Comparison of ENCODE assay signal across 8 mouse cellular contexts in the genomic region with DNA sequence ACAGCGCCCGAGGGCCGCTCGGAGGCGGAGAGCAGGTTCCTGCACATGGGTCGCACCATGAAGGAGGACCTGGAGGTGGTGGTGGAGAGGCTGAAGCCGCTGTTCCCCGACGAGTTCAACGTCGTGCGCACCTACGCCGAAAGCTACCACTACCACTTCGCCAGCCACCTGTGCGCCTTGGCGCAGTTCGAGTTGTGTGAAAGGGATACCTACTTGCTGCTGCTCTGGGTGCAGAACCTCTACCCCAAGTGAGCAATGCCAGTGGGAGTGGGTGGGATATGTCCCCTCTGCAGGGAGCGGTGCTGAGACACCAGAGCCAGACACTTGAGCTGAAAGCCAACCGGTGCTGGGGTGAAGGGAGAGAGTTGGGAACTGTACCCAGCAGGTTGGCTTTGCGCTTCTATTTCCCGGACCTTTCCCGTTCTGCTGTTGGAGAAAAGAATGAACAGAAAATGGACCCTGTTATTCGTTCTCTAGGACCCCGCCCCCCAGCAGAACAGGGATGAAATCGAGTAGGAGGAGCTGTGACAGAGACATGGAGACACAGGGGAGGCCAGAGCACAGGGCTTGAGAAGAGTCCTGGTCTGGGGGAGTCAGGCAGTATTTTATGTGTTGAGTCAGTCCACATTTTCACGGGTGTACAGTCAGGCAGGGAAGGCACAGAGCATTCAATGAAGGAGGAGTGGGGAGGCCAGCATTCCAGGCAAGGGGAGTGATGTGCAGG. TPM values are rescaled to one million over a fixed set of nuclear protein-coding genes. Genes with fewer than 3 reads are reported as not detected.
DNase-seq lines count a peak whose midpoint lies in the region; ATAC-seq and TF ChIP-seq lines count a peak whose summit lies in the region.
"Had no signal": no experiment of that assay in that cellular context is flagged by ENCODE, and none has a peak within 500 bp of the region (broad histone marks: within the 10 kb centered on the region; RNA-seq: fewer than 3 reads in every experiment).

No protein-coding gene starts in this region.

- H3K9ac ChIP-seq in lung, postnatal 0 days (replicated peaks; ENCODE audit: low read depth) = no peak overlapping the region
- no peak overlapping the region for H3K9ac ChIP-seq in forebrain, embryonic 15.5 days (replicated peaks)
- H3K9ac ChIP-seq in limb, embryonic 15.5 days = no peak overlapping the region
- H3K9ac ChIP-seq in stomach, embryonic 16.5 days (ENCODE audit: low read length) = peak overlapping the region; percentile 32; the same call in 1 of the 2 replicates

- TF ChIP-seq EP300 in lung, postnatal 0 days (IDR thresholded peaks at IDR 0.05) = no peak

- no peak overlapping the region for H3K4me3 ChIP-seq in lung, postnatal 0 days (ENCODE audit: low read depth, low read length)
- peak overlapping the region; percentile 26 for H3K4me3 ChIP-seq in forebrain, embryonic 15.5 days
- peak overlapping the region; percentile 28 for H3K4me3 ChIP-seq in limb, embryonic 15.5 days
- peak overlapping the region; percentile 23 for H3K4me3 ChIP-seq in stomach, embryonic 16.5 days (replicated peaks; ENCODE audit: low read length)

- H3K4me2 ChIP-seq in lung, postnatal 0 days (replicated peaks; ENCODE audit: low read depth, low read length) = peak overlapping the region; percentile 29; the same call in 1 of the 2 replicates
- peak overlapping the region; percentile 30 for H3K4me2 ChIP-seq in forebrain, embryonic 15.5 days (replicated peaks)
- H3K4me2 ChIP-seq in limb, embryonic 15.5 days = peak overlapping the region; percentile 44
- peak overlapping the region; percentile 45 for H3K4me2 ChIP-seq in stomach, embryonic 16.5 days (ENCODE audit: low read depth, low read length)

- no peak for ATAC-seq in lung, postnatal 0 days
- ATAC-seq in forebrain, embryonic 15.5 days (replicated peaks) = no peak
- no peak for ATAC-seq in limb, embryonic 15.5 days (ENCODE audit: insufficient number of reproducible peaks, low FRiP score, low TSS enrichment, low read depth)
- no peak for ATAC-seq in stomach, embryonic 16.5 days (ENCODE audit: insufficient read depth, low FRiP score)

- H3K36me3 ChIP-seq in lung, postnatal 0 days (ENCODE audit: insufficient read depth, low read length) = no peaks in the 10 kb centered on the region
- no peaks in the 10 kb centered on the region for H3K36me3 ChIP-seq in forebrain, embryonic 15.5 days
- no peaks in the 10 kb centered on the region for H3K36me3 ChIP-seq in limb, embryonic 15.5 days
- H3K36me3 ChIP-seq in stomach, embryonic 16.5 days (ENCODE audit: control insufficient read depth, insufficient read depth, low read length) = no peaks in the 10 kb centered on the region

- no peak overlapping the region for H3K27ac ChIP-seq in lung, postnatal 0 days (ENCODE audit: low read length)
- H3K27ac ChIP-seq in forebrain, embryonic 15.5 days (replicated peaks) = no peak overlapping the region
- no peak overlapping the region for H3K27ac ChIP-seq in limb, embryonic 15.5 days
- H3K27ac ChIP-seq in stomach, embryonic 16.5 days (ENCODE audit: low read length) = no peak overlapping the region

- no peak for TF ChIP-seq CTCF in lung, postnatal 0 days (IDR thresholded peaks at IDR 0.05)

- peaks cover 48% of the 10 kb centered on the region for H3K27me3 ChIP-seq in lung, postnatal 0 days (replicated peaks; ENCODE audit: insufficient read depth, low read length)
- H3K27me3 ChIP-seq in forebrain, embryonic 15.5 days = peaks cover 96% of the 10 kb centered on the region
- H3K27me3 ChIP-seq in limb, embryonic 15.5 days = peaks cover 99% of the 10 kb centered on the region
- H3K27me3 ChIP-seq in stomach, embryonic 16.5 days (ENCODE audit: control insufficient read depth, insufficient read depth, low read length) = peaks cover 77% of the 10 kb centered on the region

- WGBS in lung, postnatal 0 days = 26% methylated on average over 25 of the region's 27 CpGs
- WGBS in forebrain, embryonic 15.5 days = 4% methylated on average over 27 of the region's 27 CpGs
- WGBS in limb, embryonic 15.5 days = 7% methylated on average over 27 of the region's 27 CpGs
- 13% methylated on average over 27 of the region's 27 CpGs for WGBS in stomach, embryonic 16.5 days

- peaks cover 14% of the 10 kb centered on the region; the same call in 1 of the 2 replicates for H3K4me1 ChIP-seq in lung, postnatal 0 days (ENCODE audit: insufficient read depth, low read depth, low read length)
- H3K4me1 ChIP-seq in forebrain, embryonic 15.5 days = peaks cover 19% of the 10 kb centered on the region
- H3K4me1 ChIP-seq in limb, embryonic 15.5 days = peaks cover 71% of the 10 kb centered on the region
- peaks cover 34% of the 10 kb centered on the region for H3K4me1 ChIP-seq in stomach, embryonic 16.5 days (ENCODE audit: control insufficient read depth, insufficient read depth, low read length)

- DNase-seq in lung, postnatal 0 days (ENCODE audit: low spot score) = peak; percentile 4
- DNase-seq in lung, postnatal 10 days = no peak
- DNase-seq in right cerebral cortex, postnatal 4 days = no peak
- no peak for DNase-seq in cerebellum, postnatal 4 days (ENCODE audit: low spot score in 2 of 2)
- DNase-seq: thymus, postnatal 25 days had no signal

- H3K9me3 ChIP-seq in lung, postnatal 0 days (ENCODE audit: low read length) = no peaks in the 10 kb centered on the region
- no peaks in the 10 kb centered on the region for H3K9me3 ChIP-seq in forebrain, embryonic 15.5 days
- H3K9me3 ChIP-seq in limb, embryonic 15.5 days = no peaks in the 10 kb centered on the region
- H3K9me3 ChIP-seq in stomach, embryonic 16.5 days (replicated peaks; ENCODE audit: control insufficient read depth, low read length) = no peaks in the 10 kb centered on the region

RNA-seq across cellular contexts. Expression of a gene that starts 3.8 kb away (rescaled TPM):
- 17.0 and 26.3 TPM in 2 replicates for polyA plus RNA-seq in lung, postnatal 0 days (2015; fragmentation: Nextera tagmentation; extraction: Ambion mirVana)
- 0.51 and 1.1 TPM in 2 replicates for polyA plus RNA-seq in forebrain, embryonic 15.5 days (2015; fragmentation: Nextera tagmentation; extraction: Ambion mirVana)
- 8.3 and 8.4 TPM in 2 replicates for polyA plus RNA-seq in limb, embryonic 15.5 days (2015; fragmentation: Nextera tagmentation; extraction: Ambion mirVana)
- polyA plus RNA-seq in stomach, embryonic 16.5 days (2015; fragmentation: Nextera tagmentation; extraction: Ambion mirVana) = 11.2 and 12.8 TPM in 2 replicates

RNA-seq across cellular contexts. Expression of a gene that starts 29.2 kb away (rescaled TPM):
- polyA plus RNA-seq in lung, postnatal 0 days (2015; fragmentation: Nextera tagmentation; extraction: Ambion mirVana) = 21.3 and 24.4 TPM in 2 replicates
- 1.7 and 2.0 TPM in 2 replicates for polyA plus RNA-seq in forebrain, embryonic 15.5 days (2015; fragmentation: Nextera tagmentation; extraction: Ambion mirVana)
- 6.4 and 9.9 TPM in 2 replicates for polyA plus RNA-seq in limb, embryonic 15.5 days (2015; fragmentation: Nextera tagmentation; extraction: Ambion mirVana)
- 9.0 and 9.6 TPM in 2 replicates for polyA plus RNA-seq in stomach, embryonic 16.5 days (2015; fragmentation: Nextera tagmentation; extraction: Ambion mirVana)

RNA-seq across cellular contexts. Expression of a gene that starts 39.4 kb away (rescaled TPM):
- 0.37 and 1.1 TPM in 2 replicates for polyA plus RNA-seq in lung, postnatal 0 days (2015; fragmentation: Nextera tagmentation; extraction: Ambion mirVana)
- 1.6 and 2.2 TPM in 2 replicates for polyA plus RNA-seq in forebrain, embryonic 15.5 days (2015; fragmentation: Nextera tagmentation; extraction: Ambion mirVana)
- polyA plus RNA-seq in limb, embryonic 15.5 days (2015; fragmentation: Nextera tagmentation; extraction: Ambion mirVana) = 12.4 and 13.2 TPM in 2 replicates
- polyA plus RNA-seq in stomach, embryonic 16.5 days (2015; fragmentation: Nextera tagmentation; extraction: Ambion mirVana) = 1.4 and 1.6 TPM in 2 replicates

RNA-seq across cellular contexts. Expression of a gene that starts 39.6 kb away (rescaled TPM):
- 1.9 and 2.7 TPM in 2 replicates for polyA plus RNA-seq in lung, postnatal 0 days (2015; fragmentation: Nextera tagmentation; extraction: Ambion mirVana)
- polyA plus RNA-seq in forebrain, embryonic 15.5 days (2015; fragmentation: Nextera tagmentation; extraction: Ambion mirVana) = 0.55 and 0.79 TPM in 2 replicates
- polyA plus RNA-seq in limb, embryonic 15.5 days (2015; fragmentation: Nextera tagmentation; extraction: Ambion mirVana) = 13.1 and 16.1 TPM in 2 replicates
- polyA plus RNA-seq in stomach, embryonic 16.5 days (2015; fragmentation: Nextera tagmentation; extraction: Ambion mirVana) = 12.9 and 15.2 TPM in 2 replicates
